Mouse (Mus musculus): ENCODE measurements around the gene Aurkb.

Gene Aurkb

DNA sequence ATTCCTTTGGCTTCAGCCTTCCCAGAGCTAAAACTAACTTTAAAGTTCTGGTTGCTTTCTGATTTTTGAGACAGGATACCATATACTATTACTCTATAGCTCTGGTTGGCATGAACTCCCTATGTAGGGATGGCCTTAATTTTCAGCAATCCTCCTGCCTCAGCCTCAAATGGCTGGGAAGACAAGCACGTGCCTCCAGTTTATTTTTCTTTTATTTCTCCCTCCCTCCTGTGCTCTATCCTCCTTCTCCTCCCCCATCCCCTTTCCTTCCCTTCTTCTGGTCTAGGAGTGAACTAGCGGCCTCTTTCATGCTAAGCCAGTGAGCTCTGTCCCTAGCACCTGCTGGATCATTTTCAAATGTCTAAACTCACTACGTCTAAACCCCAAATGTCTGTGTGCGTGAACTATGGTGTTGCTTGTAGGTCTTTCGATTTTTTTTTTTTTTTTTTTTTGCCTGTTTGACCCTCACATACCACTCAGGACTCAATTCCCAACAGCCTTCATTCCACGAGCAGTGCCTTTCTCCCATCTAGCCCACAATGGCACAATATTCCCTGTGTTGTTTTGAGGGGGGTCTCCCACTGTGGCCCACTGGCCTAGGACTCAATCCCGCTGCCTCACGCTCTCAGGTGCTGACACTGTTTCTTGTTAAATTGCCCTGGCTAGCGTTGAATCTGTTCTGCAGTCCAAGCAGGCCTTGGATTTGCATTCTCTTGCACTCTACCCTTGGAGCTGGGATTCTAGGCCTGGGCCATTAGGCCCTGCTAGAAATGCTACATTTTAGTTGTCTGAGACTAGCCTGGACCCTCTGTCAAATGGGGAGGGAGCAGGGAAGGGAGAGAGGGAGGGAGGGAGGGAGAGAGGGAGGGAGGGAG is 19.0 kb downstream of the Aurkb start:
- no peak for DNase-seq (ENCODE audit: low spot score in 2 of 2)

DNA sequence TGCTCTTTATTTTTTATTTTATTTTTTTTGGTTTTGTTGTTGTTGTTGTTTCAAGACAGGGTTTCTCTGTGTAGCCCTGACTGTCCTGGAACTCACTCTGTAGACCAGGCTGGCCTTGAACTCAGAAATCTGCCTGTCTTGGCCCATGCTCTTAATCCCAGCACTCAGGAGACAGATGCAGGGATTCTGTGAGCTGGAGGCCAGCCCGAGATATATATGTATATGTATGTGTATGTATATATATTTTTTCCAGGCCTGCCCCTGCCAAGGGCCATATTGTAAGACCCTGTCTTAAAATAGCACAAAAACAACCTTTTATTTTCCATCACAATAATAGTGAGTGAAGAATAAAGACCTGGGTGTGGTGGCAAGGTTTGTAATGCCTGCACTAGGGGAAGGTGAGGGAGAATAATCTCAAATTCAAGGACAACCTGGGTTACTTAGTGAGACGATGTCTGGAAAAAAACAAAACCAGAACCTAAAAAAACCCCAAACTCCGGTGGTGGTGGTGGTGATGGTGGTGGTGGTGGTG is 20.0 kb downstream of the Aurkb start:
- no peak for DNase-seq (ENCODE audit: low spot score in 2 of 2)

DNA sequence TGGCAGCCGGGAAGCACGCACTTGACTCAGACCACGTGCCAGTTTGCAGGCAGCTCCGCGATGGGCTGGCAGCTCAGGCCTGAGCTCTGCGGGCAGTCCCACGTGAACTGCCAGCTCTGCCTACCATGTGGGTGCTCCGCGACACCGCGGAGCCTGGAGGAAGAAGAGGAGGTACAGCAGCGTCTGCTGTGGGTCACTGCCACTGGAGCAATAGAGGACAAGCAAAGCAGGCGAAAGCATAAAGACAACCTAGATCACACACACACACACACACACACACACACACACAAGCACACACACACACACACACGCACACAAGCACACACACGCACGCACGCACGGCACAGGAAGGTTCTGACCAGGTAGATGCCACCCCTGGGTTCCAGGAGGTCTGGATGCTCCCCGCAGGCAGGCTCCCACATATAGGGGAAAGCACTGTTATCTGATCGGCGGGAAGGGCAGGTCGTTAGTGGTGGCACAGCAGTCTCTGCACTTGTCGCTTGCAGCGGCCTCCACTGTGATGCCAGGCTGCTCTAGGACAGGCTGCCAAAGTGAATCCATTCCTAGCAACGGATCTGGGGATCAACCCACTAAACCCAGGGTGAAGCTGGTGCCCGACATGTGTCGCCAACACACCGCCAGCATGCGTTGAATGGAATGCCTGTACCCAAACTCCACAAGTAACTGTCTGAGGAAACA is 20.9 kb downstream of the Aurkb start:
- no peak for DNase-seq (ENCODE audit: low spot score in 2 of 2)

DNA sequence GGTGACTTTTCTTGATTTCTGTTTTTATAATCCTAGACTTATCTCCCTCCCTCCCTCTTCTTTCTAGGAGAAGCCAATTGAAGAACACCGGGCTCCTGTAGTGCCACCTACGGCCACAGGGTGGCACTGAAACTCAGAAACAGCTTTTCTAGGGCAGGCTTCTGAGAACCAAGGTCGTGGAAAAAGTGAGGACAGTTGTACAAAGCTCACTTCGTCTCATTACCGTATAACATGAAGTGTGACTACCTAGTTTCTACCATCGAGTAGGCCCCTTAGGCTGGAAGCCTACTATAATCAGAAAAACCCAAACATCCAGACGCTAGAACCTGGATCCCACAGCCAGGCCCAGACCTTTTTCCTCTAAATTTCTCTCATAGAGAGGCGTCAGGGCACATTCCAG is 21.5 kb downstream of the Aurkb start:
- DNase-seq (ENCODE audit: low spot score in 2 of 2): peak; percentile 61 to 83

DNA sequence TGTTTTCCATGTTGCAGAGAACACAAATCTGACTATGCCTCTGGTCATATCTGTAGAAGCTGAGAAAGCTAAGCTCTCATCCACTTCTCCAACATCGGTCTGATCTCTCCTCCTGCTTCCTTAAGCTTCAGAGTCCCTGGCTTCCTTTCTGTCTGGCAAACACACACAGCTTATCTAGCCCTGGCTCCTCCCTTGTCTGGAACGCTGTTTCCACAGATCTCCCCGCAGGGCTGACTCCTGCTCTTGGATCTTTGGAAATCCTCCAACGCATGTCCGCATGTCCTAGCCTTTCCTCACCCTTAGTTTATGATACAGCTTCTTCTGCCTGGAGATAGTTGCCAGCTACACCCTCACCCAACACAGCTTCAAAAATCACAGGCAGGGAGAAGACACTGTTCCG is 22.2 kb downstream of the Aurkb start:
- no peak for DNase-seq (ENCODE audit: low spot score in 2 of 2)

DNA sequence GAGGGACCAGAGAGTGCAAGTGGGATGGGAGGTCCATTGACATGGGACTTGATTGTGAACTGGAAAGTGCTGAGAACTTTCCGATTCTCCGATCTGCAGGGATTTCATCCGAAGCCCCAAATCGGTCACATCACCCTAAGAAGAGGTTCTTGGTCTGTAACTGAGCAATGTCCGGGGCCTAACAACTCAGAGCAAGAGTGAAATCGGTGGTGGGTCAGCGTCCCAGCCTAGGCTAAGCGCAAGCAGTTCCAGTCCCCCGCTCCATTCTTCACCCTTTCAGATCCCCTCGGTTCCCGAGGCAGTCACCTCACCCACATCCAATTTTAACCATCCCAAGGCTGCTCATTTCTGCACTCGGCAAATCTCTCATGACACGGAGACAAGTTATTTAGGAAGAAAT is 24.6 kb downstream of the Aurkb start:
- no peak for DNase-seq (ENCODE audit: low spot score in 2 of 2)

DNA sequence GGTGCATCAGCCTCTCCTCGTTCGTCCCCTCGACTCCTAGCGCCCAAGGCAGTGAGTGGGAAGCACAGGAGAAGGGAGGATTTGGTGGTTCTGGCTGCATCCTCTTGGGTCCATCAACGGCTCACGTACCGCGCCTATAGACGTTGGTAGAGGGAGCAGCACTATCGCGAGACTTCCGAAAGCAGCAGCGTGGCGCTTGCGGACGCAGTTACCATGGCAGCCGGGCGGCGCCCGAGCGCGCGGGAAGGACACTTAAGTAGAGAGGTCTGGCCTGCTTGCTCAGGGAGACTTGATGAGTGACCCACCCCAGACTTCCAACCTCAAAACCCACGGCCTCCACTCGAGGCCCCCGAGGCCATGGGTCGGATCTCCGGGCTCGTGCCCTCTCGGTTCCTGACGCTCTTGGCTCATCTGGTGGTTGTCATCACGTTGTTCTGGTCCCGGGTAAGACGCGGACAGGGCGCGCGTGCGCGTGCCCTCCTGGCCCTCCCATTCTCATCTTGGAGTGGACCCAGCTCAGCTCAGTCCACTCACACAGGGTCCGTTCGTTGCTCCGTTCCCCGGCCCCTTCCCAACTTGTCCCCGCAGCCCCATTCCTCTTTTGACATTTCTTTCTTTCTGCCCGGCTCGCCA is 25.3 kb downstream of the Aurkb start, which contains the start of gene Tmem107:
TSS of gene Tmem107 (plus strand) at position 217 of the 633 bp plus-strand sequence.
- DNase-seq (ENCODE audit: low spot score in 2 of 2): peak; percentile 86 to 91

DNA sequence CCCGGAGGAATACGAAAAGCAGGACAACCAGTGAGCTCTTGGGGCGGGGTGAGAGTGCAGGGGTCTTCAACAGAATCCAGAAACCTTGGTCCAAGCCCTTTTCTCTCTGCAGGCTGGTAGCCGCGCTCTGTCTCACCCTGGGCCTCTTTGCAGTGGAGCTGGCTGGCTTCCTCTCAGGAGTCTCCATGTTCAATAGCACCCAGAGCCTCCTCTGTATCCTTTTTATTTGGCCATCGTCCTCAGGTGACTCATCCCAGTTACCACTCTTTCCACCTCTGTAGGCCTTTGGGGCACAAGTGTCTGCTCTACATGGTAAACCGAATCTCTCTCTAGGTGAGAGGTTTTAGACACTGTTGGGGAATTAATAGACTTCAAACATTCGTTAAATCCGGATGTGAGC is 25.8 kb downstream of the Aurkb start:
- DNase-seq (ENCODE audit: low spot score in 2 of 2): no peak

DNA sequence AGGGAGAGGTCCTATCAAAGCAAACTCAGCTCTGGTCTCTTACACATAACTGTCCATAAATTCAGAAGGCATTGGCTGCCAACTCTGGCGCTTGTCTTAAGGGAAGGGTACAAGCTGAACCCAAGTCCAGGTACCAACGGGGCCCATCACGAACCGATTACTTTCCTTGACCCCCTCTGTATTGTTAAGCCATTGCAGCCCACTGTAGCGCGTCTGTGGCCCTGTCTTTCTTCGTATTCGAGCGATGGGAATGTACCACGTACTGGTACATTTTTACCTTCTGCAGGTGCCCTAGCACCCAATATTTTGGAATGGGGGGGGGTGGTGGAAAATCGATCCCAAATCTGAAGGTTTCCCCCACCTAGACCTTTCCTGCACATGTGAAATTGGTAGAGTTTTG is 26.8 kb downstream of the Aurkb start:
- no peak for DNase-seq (ENCODE audit: low spot score in 2 of 2)

DNA sequence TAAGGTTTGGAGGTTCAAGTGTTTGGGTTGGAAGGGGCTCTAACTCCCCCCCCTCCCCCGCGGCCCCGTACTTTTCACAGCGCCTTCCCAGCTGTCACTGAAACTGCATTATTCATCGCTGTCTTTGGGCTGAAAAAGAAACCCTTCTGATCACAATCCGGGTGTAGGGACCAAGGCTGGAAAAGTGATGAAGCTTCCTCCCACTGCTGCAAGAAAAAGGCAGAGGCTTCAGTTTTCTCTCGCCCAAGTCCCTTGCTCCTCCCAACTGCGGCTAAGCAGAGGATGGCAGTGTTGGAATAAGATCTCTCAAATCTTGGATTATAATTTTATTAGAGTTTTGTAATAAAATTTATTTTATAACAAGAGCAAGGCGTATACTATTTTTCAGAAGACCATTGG is 27.2 kb downstream of the Aurkb start:
- DNase-seq (ENCODE audit: low spot score in 2 of 2): no peak

DNA sequence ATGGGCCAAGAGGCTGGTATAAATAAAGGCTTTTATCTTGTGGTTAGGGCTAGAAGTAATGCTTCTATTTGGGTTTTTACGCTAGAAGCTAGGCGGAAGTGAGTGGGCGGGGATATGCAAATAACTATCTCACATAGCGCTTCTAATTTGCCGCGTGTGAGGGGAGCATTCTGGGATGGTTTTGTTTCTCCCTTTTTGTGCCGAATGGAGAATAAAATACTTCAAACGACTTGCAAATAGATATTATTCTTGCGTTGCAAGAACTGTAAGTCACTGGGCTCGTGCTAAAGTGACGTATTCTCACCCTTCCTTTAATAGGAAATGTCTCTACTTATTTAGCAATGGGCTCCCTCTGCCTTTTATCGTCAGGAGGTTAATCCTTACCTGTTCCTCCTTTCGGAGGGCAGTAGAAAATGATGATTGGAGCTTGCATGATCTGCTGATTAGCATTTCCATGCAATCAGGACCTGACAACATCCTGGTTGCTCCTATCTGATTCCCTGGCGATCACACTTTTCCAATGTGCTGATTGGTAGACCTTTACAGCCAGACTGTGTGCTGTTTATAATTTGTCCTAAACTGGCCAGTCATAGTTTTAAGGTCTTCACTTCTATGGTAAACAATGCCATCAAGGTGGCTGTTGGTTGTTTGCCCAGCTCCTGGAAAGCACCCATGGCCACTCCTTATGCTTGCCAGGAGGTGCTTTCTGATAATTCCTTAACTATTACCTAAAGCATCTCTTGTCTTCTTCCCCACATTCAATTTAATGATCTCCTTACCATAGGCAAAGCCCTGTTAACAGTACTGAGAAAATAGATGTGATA is 27.8 kb downstream of the Aurkb start:
- peak; percentile 76 to 86 for DNase-seq (ENCODE audit: low spot score in 2 of 2)

DNA sequence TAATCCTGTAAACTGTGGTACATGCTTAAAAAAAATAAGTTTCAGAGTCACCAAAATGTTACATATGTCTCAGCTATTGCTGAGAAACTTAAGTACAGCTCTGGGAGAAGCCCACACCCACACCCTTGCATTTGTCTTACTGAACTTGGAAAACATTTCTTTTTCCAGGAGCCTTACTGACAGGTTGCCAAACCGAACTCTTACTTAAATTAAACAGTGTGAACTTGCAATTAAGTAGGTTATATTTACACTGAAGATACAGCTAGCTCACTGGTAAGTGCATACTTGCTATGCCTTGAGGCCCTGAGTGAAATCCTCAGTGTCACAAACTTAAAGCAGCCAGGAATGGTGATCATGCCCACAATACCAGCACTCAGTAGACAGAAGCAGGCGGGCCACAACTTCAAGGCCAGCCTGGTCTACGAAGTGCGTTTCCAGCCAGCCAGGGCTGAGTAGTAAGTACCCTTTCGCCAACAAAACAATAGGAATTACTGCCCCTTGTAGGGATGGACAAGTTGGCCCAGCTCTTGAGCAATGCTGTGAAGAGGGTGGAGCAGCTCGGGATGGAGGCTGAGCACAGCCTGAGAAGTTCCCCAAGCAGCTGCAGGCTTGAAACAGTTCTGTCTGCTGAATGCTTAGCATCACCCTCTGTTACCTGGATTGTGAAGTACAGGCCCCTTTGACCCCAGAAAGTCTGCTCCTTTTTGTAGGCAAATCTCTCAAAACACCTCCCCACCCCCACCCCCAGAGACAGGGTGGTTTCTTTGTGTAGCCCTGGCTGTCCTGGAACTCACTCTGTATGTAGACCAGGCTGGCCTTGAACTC is 28.7 kb downstream of the Aurkb start:
- DNase-seq (ENCODE audit: low spot score in 2 of 2): no peak

DNA sequence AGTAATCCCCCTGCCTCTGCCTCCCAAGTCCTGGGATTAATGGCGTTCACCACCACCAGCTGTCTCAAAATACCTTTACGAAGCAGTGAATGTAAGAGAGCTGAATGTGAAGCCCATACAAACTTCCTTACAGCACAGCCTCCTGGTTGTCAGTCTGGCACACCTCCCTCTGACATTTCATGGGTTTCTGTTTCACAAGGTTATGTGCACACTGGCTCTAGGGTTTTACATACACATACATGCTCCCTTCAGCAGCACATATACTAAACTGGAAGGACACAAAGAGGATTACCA is 29.3 kb downstream of the Aurkb start:
- DNase-seq (ENCODE audit: low spot score in 2 of 2): no peak

DNA sequence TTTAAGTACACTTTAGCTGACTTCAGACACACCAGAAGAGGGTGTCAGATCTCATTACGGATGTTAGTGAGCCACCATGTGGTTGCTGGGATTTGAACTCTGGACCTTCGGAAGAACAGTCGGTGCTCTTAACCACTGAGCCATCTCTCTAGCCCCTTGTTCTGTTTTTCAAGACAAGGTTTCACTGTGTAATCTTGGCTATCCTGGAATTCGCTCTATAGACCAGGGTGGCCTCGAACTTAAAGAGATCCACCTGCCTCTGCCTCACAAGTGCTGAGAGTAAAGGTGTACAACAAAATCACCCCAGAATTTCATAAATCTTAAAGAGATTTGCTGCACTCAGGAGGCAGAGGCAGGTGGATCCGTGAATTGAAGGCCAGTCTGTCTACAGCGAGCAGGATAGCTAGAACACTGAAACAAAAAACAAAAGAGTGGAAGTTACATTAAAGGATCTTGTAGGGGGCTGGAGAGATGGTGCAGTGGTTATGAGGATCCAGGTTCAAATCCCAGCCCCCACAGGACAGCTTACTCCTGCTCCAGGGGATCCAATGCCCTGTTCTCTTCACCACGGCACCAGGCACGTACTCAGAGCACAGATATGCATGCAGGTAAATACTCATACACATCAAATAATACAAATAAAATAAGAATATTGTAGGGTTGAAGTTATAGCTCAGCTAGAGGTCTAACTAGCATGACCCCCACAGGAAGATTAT is 30.5 kb downstream of the Aurkb start:
- no peak for DNase-seq (ENCODE audit: low spot score in 2 of 2)

DNA sequence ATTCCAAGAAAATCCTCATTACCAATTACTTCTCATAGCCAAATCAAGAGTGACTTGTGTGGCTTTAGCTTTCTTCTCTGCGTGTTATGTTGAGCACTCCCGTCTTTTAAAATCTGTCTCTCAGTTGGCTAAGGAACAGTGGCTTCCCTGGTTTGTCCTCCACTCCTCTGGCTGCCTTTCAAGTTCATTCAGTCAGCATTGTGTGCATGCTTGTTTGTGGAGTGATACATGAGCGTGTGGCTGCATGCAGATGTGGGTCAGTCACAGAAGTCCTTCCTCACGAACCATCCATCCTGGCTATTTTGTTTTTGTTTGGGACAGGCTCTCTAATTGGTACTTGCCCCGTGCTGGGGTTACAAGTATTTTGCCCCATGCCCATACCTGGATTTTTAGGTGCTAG is 31.1 kb downstream of the Aurkb start:
- no peak for DNase-seq (ENCODE audit: low spot score in 2 of 2)

DNA sequence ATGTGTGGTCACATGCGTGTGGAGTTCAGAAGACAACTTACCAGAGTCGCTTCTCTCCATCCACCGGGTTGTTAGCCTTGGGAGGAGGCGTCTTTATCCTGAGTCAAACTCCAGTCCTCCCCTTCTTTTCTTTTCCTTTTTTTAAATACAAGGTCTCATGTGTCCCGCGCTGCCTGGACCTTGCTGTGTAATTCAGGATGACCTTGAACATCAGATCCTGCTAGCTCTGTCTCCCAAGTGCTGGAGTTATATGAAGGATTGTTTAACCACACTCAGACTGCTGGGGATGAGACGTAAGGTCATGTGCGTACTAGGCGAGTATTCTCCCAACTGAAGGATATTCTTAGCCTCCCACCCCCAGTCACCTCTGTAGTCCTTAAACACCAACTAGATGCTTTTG is 31.9 kb downstream of the Aurkb start:
- DNase-seq (ENCODE audit: low spot score in 2 of 2): no peak

DNA sequence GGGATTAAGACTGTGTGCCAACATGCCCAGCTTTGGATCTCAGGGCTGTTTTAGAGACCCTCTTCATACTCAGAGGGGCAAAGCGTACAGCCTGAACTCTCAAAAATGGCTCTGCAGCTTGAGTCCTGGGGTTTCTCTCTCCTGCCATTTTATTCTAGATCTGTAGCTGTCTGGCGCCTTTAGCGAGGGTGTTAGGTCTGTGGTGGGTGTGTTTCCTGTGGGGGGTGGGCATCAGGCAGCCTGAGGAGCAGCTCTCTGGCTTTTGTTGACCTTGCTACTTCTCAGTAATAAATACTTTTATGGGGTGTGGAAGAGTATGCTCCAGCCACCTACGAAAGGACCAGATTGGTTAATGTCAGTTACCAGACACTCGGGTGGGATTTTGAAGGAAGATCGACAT is 32.6 kb downstream of the Aurkb start:
- no peak for DNase-seq (ENCODE audit: low spot score in 2 of 2)

DNA sequence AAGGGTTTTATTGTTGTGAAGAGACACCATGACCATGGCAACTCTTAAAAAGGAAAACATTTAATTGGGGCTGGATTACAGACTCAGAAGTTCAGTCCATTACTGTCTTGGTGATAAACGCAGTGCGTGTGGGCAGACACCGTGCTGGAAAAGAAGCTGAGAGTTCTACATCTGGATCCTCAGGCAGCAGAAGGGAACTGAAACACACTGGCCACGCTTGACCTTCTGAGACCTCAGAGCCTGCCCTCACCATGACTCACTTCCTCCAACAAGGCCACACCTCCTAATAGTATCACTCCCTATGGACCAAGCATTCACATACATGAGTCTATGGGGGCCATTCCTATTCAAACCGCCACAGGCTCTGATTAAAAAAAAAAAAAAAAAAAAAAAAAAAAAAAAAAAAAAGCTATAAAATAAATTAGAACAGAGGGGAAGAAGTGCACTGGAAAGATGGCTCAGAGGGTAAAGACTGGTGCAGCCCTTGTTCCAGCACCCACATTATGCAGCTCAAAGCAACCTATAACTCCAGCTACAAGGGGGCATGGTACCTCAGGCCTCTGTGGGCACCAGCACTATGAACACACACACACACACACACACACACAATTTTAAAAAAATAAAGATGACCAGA is 33.5 kb downstream of the Aurkb start:
- DNase-seq (ENCODE audit: low spot score in 2 of 2): no peak

DNA sequence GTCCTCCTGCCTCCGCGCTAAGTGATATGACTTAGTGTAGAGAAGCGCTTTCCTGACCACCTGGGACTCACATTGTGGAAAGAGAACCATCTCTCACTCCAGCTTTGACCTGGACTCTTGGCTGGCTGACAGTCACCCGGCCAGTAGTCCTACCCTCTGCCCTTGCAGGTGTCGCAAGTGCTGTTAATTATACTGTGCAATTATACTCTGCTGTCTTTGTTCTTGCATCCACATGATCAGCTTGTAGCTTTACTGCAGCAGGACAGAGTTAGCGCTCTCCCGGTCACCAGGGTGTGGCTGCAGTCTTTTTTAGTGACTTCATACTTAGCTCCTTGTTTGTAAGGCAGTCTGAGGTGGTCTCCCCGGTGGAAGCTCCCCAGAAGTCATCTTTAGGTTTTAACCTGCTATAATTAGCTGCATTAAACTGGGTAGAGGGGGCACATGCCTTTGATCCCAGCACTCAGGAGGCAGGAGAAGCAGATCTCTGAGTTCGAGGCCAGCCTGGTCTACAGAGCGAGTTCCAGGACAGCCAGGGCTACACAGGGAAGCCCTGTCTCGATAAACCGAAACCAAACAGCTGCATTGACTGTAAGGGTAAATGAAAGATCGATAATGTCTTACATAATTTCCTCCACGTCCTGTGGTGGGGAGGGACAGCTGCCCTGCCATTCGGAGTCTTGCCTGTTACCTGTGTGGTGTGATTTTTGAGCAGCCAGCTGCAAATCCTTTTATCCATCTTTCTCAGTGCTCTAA is 34.8 kb downstream of the Aurkb start:
- no peak for DNase-seq (ENCODE audit: low spot score in 2 of 2)

All from thymus, postnatal 10 days (tissue).